Mouse (Mus musculus) telencephalon, adult 2 months (tissue): ENCODE data around the gene Ppm1h.

Source experiments
- DNase-seq: peaks from one replicate; pipeline ENCODE4 v3.0.0-alpha.2; 2011; ENCODE audit warnings: low read depth, low spot score

The Ppm1h gene

GRCm38 (mm10) chr10:122678541-122679436, at the start of gene Ppm1h:
Ppm1h (plus strand) TSS chr10:122678762.
- no peak for DNase-seq

- no peak for DNase-seq
Observed at GRCm38 (mm10) chr10:122629003-122629402, 49.6 kb upstream of the Ppm1h start.

- no peak for DNase-seq
Observed at GRCm38 (mm10) chr10:122639879-122640278, 38.7 kb upstream of the Ppm1h start.

GRCm38 (mm10) chr10:122641263-122641795, 37.2 kb upstream of the Ppm1h start:
- DNase-seq = no peak

GRCm38 (mm10) chr10:122642125-122642524, 36.4 kb upstream of the Ppm1h start:
- DNase-seq = no peak

- no peak for DNase-seq
Observed at GRCm38 (mm10) chr10:122651932-122652331, 26.6 kb upstream of the Ppm1h start.

- DNase-seq = no peak
Observed at GRCm38 (mm10) chr10:122652578-122652977, 26.0 kb upstream of the Ppm1h start.

GRCm38 (mm10) chr10:122665652-122666051, 12.9 kb upstream of the Ppm1h start:
- DNase-seq = no peak

GRCm38 (mm10) chr10:122671253-122671652, 7.3 kb upstream of the Ppm1h start:
- DNase-seq = no peak

- DNase-seq = no peak
Observed at GRCm38 (mm10) chr10:122672044-122672443, 6.5 kb upstream of the Ppm1h start.

GRCm38 (mm10) chr10:122679437-122680045, 979 bp downstream of the Ppm1h start:
- DNase-seq = no peak

- peak; percentile 87 for DNase-seq
Observed at GRCm38 (mm10) chr10:122680387-122681084, 2.0 kb downstream of the Ppm1h start.

- no peak for DNase-seq
Observed at GRCm38 (mm10) chr10:122681085-122681408, 2.5 kb downstream of the Ppm1h start.

- DNase-seq = no peak
Observed at GRCm38 (mm10) chr10:122683819-122684330, 5.3 kb downstream of the Ppm1h start.

- no peak for DNase-seq
Observed at GRCm38 (mm10) chr10:122685297-122685696, 6.7 kb downstream of the Ppm1h start.

- DNase-seq = no peak
Observed at GRCm38 (mm10) chr10:122685836-122686531, 7.4 kb downstream of the Ppm1h start.

GRCm38 (mm10) chr10:122690698-122691097, 12.1 kb downstream of the Ppm1h start:
- DNase-seq = no peak

GRCm38 (mm10) chr10:122693158-122693777, 14.7 kb downstream of the Ppm1h start:
- no peak for DNase-seq

GRCm38 (mm10) chr10:122693911-122694618, 15.5 kb downstream of the Ppm1h start:
- no peak for DNase-seq

GRCm38 (mm10) chr10:122696335-122696734, 17.8 kb downstream of the Ppm1h start:
- DNase-seq = no peak
